Comparison of ENCODE assay signal across 16 mouse cellular contexts in the genomic region with DNA sequence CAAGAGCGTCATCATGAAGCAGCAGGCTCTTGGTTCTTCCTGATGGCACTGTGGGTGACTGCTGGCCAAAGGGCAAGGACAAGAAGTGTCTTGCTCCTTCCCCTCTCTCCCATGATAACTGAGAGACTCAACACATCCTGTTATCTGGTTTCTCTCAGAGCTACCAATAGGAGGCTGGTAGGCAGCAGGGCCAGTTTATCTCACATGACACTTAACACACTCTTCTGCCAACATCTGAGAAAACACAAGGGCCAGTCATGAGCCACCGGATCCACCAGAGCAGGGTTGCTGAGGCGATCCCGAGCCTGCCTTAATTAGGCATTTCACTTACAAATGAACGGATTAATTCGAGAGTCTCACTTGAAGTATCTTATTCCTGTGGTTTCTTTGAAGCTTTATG. TPM values are rescaled to one million over a fixed set of nuclear protein-coding genes. Genes with fewer than 3 reads are reported as not detected.
DNase-seq lines count a peak whose midpoint lies in the region; ATAC-seq and TF ChIP-seq lines count a peak whose summit lies in the region.
"Had no signal": no experiment of that assay in that cellular context is flagged by ENCODE, and none has a peak within 500 bp of the region (broad histone marks: within the 10 kb centered on the region; RNA-seq: fewer than 3 reads in every experiment).

No protein-coding gene starts in this region.

- 9% methylated on average over 6 of the region's 6 CpGs for WGBS in heart, embryonic 13.5 days
- WGBS in liver, embryonic 12.5 days (ENCODE audit: insufficient replicate concordance): 16% methylated on average over 6 of the region's 6 CpGs

- TF ChIP-seq CTCF in E14TG2a.4 (conservative IDR thresholded peaks at IDR 0.05; ENCODE audit: low read length) (no peak), MEL (IDR thresholded peaks at IDR 0.05 in 2 of 3, conservative IDR thresholded peaks at IDR 0.05 in 1 of 3; ENCODE audit: control insufficient read depth in 1 of 3, insufficient read depth in 1 of 3, low read depth in 2 of 3, low read length in 3 of 3, poor library complexity in 1 of 3, severe bottlenecking in 1 of 3) (no peak)

- no peak overlapping the region for H3K4me2 ChIP-seq in heart, embryonic 13.5 days
- peak overlapping the region; percentile 33 for H3K4me2 ChIP-seq in liver, embryonic 12.5 days
- H3K4me2 ChIP-seq: embryonic facial prominence, embryonic 12.5 days; intestine, embryonic 15.5 days; limb, embryonic 15.5 days had no signal

- no peak for TF ChIP-seq RAD21 in MEL (IDR thresholded peaks at IDR 0.05; ENCODE audit: low read depth, low read length)

- no peak for DNase-seq in heart, postnatal 4 days
- DNase-seq in MEL (ENCODE audit: low read depth, low spot score): peak; percentile 55
- no peak for DNase-seq in cerebellum, postnatal 14 days
- no peak for DNase-seq in thymus, postnatal 0 days (ENCODE audit: low spot score)
- DNase-seq: cerebellum, adult 8-10 months; kidney, postnatal 25 days; layer of hippocampus, postnatal 36 days; retina, postnatal 1 day; thymus, postnatal 25 days had no signal

- H3K36me3 ChIP-seq in heart, embryonic 13.5 days: 0 out of 2 replicates have a peak, but pooled peaks cover 4% of the 10 kb centered on the region
- H3K36me3 ChIP-seq in E14TG2a.4 (ENCODE audit: insufficient read depth, low read length) (peaks cover 32% of the 10 kb centered on the region), MEL (ENCODE audit: control insufficient read depth in 1 of 2, insufficient read depth in 2 of 2, low read length in 2 of 2) (peaks cover 0 to 10% of the 10 kb centered on the region in 2 experiments; a peak in 2 of 4 replicates)
- no peaks in the 10 kb centered on the region for H3K36me3 ChIP-seq in liver, embryonic 12.5 days
- H3K36me3 ChIP-seq: embryonic facial prominence, embryonic 12.5 days; intestine, embryonic 15.5 days; limb, embryonic 15.5 days had no signal

- H3K4me1 ChIP-seq in heart, embryonic 13.5 days: peaks cover 54% of the 10 kb centered on the region
- H3K4me1 ChIP-seq in E14TG2a.4 (replicated peaks; ENCODE audit: low read depth, low read length) (peaks cover 62% of the 10 kb centered on the region), MEL (ENCODE audit: control insufficient read depth in 1 of 2, insufficient read depth in 2 of 2, low read length in 2 of 2) (peaks cover 2 to 9% of the 10 kb centered on the region in 2 experiments; a peak in 3 of 4 replicates)
- H3K4me1 ChIP-seq in liver, embryonic 12.5 days: peaks cover 37% of the 10 kb centered on the region
- H3K4me1 ChIP-seq: intestine, embryonic 15.5 days; limb, embryonic 15.5 days had no signal

- peaks cover 3% of the 10 kb centered on the region; the same call in 1 of the 2 replicates for H3K9me3 ChIP-seq in heart, embryonic 13.5 days
- H3K9me3 ChIP-seq in E14TG2a.4 (ENCODE audit: low read length) (peaks cover 8% of the 10 kb centered on the region), MEL (replicated peaks; ENCODE audit: insufficient read depth, low read length) (no peaks in the 10 kb centered on the region)
- H3K9me3 ChIP-seq in liver, embryonic 12.5 days (replicated peaks): no peaks in the 10 kb centered on the region
- H3K9me3 ChIP-seq: intestine, embryonic 15.5 days; limb, embryonic 15.5 days had no signal

- peak overlapping the region; percentile 21; the same call in 1 of the 2 replicates for H3K27ac ChIP-seq in heart, embryonic 13.5 days (replicated peaks)
- H3K27ac ChIP-seq in MEL (ENCODE audit: control insufficient read depth, low read depth, low read length): no peak overlapping the region
- peak overlapping the region; percentile 62 for H3K27ac ChIP-seq in liver, embryonic 12.5 days
- H3K27ac ChIP-seq: embryonic facial prominence, embryonic 12.5 days; intestine, embryonic 15.5 days; limb, embryonic 15.5 days had no signal

- no peaks in the 10 kb centered on the region; the same call in 1 of the 2 replicates for H3K27me3 ChIP-seq in heart, embryonic 13.5 days (replicated peaks)
- no peaks in the 10 kb centered on the region for H3K27me3 ChIP-seq in E14TG2a.4 (ENCODE audit: insufficient read depth, low read length)
- no peaks in the 10 kb centered on the region for H3K27me3 ChIP-seq in MEL (ENCODE audit: control insufficient read depth in 1 of 2, insufficient read depth in 2 of 2, low read length in 2 of 2)
- H3K27me3 ChIP-seq in liver, embryonic 12.5 days (replicated peaks): no peaks in the 10 kb centered on the region
- H3K27me3 ChIP-seq: embryonic facial prominence, embryonic 12.5 days; intestine, embryonic 15.5 days; limb, embryonic 15.5 days had no signal

- 0 out of 4 replicates have a peak, but pooled peaks have one; percentile 23 to 39 for TF ChIP-seq EP300 in MEL (IDR thresholded peaks at IDR 0.05; ENCODE audit: low read depth in 1 of 2, low read length in 2 of 2)

- no peaks in the 10 kb centered on the region for H3K79me2 ChIP-seq in MEL (ENCODE audit: control insufficient read depth, insufficient read depth, low read length, poor library complexity)

- H3K4me3 ChIP-seq in heart, embryonic 13.5 days: no peak overlapping the region
- 0 out of 2 replicates have a peak overlapping the region, but pooled peaks have one; percentile 0 for H3K4me3 ChIP-seq in E14TG2a.4 (replicated peaks; ENCODE audit: low read length)
- no peak overlapping the region for H3K4me3 ChIP-seq in MEL (ENCODE audit: control insufficient read depth in 1 of 2, insufficient read depth in 1 of 2, low read depth in 2 of 2, low read length in 2 of 2)
- H3K4me3 ChIP-seq in liver, embryonic 12.5 days: no peak overlapping the region
- H3K4me3 ChIP-seq: embryonic facial prominence, embryonic 12.5 days; intestine, embryonic 15.5 days; limb, embryonic 15.5 days had no signal

- no peak for ATAC-seq in heart, embryonic 13.5 days (ENCODE audit: extremely low read depth, insufficient number of reproducible peaks, low FRiP score, low TSS enrichment)
- peak; percentile 93 for ATAC-seq in liver, embryonic 12.5 days
- ATAC-seq: CD4-positive, CD25-positive, alpha-beta regulatory T cell, adult 4 months; intestine, embryonic 15.5 days had no signal

- TF ChIP-seq POLR2A in MEL (IDR thresholded peaks at IDR 0.05; ENCODE audit: control insufficient read depth in 1 of 2, insufficient read depth in 1 of 2, low read depth in 1 of 2, low read length in 2 of 2, poor library complexity in 1 of 2): no peak

- no peak overlapping the region for H3K9ac ChIP-seq in heart, embryonic 13.5 days
- H3K9ac ChIP-seq in MEL (ENCODE audit: control insufficient read depth, low read depth, low read length, poor library complexity, severe bottlenecking): no peak overlapping the region
- no peak overlapping the region for H3K9ac ChIP-seq in liver, embryonic 12.5 days
- H3K9ac ChIP-seq: embryonic facial prominence, embryonic 12.5 days; intestine, embryonic 15.5 days; limb, embryonic 15.5 days had no signal

TF ChIP-seq in MEL, 35 proteins besides CTCF, POLR2A, EP300 and RAD21:
- TF ChIP-seq GABPA (IDR thresholded peaks at IDR 0.05; ENCODE audit: low read depth, low read length) (no peak), TAL1 (IDR thresholded peaks at IDR 0.05; ENCODE audit: low read length) (peak; percentile 37), POLR2AphosphoS2 (IDR thresholded peaks at IDR 0.05; ENCODE audit: low read length) (no peak), NRF1 (IDR thresholded peaks at IDR 0.05; ENCODE audit: insufficient read depth, low read depth, low read length, poor library complexity, severe bottlenecking) (no peak), ETS1 (IDR thresholded peaks at IDR 0.05; ENCODE audit: low read depth, low read length) (0 out of 2 replicates have a peak, but pooled peaks have one; percentile 16), MEF2A (IDR thresholded peaks at IDR 0.05; ENCODE audit: extremely low read depth, insufficient replicate concordance, low read depth, low read length, poor library complexity, severe bottlenecking) (no peak), USF1 (IDR thresholded peaks at IDR 0.05; ENCODE audit: low read depth, low read length) (no peak), CHD2 (IDR thresholded peaks at IDR 0.05; ENCODE audit: low read length) (no peak), SIN3A (IDR thresholded peaks at IDR 0.05; ENCODE audit: low read length) (no peak), ELF1 (IDR thresholded peaks at IDR 0.05; ENCODE audit: low read depth, low read length) (no peak), BHLHE40 (IDR thresholded peaks at IDR 0.05; ENCODE audit: borderline replicate concordance, low read depth, low read length) (peak; percentile 8; the same call in 1 of the 2 replicates), USF2 (IDR thresholded peaks at IDR 0.05; ENCODE audit: borderline replicate concordance in 1 of 2, insufficient read depth in 1 of 2, low read depth in 1 of 2, low read length in 2 of 2) (no peak), KAT2A (conservative IDR thresholded peaks at IDR 0.05; ENCODE audit: low read depth, low read length) (no peak), ZC3H11A (IDR thresholded peaks at IDR 0.05; ENCODE audit: low read depth, low read length) (no peak), GATA1 (IDR thresholded peaks at IDR 0.05; ENCODE audit: low read depth, low read length) (peak; percentile 52; the same call in 1 of the 2 replicates)

RNA-seq across cellular contexts. Expression of a gene that starts 49.5 kb away (rescaled TPM):
- polyA plus RNA-seq in heart, embryonic 13.5 days (2015; fragmentation: Nextera tagmentation; extraction: Ambion mirVana): 39.9 and 41.0 TPM in 2 replicates
- total RNA-seq in heart, postnatal 4 days (2021): 10 to 100 TPM; 54.1 to 57.2 TPM
- total RNA-seq in MEL (2012; rRNA removed): 3.3 and 8.9 TPM in 2 replicates
- polyA plus RNA-seq in MEL (2012; ENCODE audit: insufficient read depth in 1 of 2, insufficient read length in 2 of 2, low read depth in 1 of 2, low replicate concordance in 2 of 2, missing spikeins in 1 of 2): 10 to 100 TPM in 1 of 2 experiments, not detected in 1; 17.2 TPM
- polyA plus RNA-seq in liver, embryonic 12.5 days (2016; fragmentation: Nextera tagmentation; extraction: Ambion mirVana): 10.7 and 11.8 TPM in 2 replicates
- 28.0 and 34.2 TPM in 2 replicates for polyA plus RNA-seq in thymus, postnatal 0 days (2015; fragmentation: Nextera tagmentation; extraction: Ambion mirVana)
